Mouse (Mus musculus) stomach, embryonic 15.5 days (tissue): ENCODE data around the gene Map3k10. TPM values are rescaled to one million over a fixed set of nuclear protein-coding genes. Genes with fewer than 3 reads are reported as not detected.
"Not testable (repeated sequence)": the region's sequence is repeated elsewhere in the genome, so short reads cannot be mapped to it uniquely, and the experiment has no call there.

Experiments
- ATAC-seq: fragments of 200-750 bp; cut with Nextera tagmentation; 2 replicates; pipeline ENCODE4 v1.8.0; 2017; ENCODE audit warnings: low read depth, moderate number of reproducible peaks, moderate TSS enrichment; ENCODE audit not compliant: insufficient read depth, low FRiP score
- H3K27ac ChIP-seq: fragments of 300-500 bp; sonication (generic); 2 replicates; pipeline ENCODE4 v1.5.1; 2015; ENCODE audit warnings: mild to moderate bottlenecking, inconsistent platforms
- H3K27me3 ChIP-seq: fragments of 300-500 bp; sonication (generic); replicated peaks from 2 replicates; pipeline ENCODE4 v1.6.1; 2015; ENCODE audit warnings: inconsistent platforms
- H3K36me3 ChIP-seq: fragments of 300-500 bp; sonication (generic); 2 replicates; pipeline ENCODE4 v1.6.1; 2015; ENCODE audit warnings: inconsistent platforms
- H3K4me1 ChIP-seq: fragments of 300-500 bp; sonication (generic); 2 replicates; pipeline ENCODE4 v1.6.1; 2015; ENCODE audit warnings: inconsistent platforms
- H3K4me2 ChIP-seq: fragments of 300-500 bp; sonication (generic); 2 replicates; pipeline ENCODE4 v1.6.1; 2015; ENCODE audit warnings: mild to moderate bottlenecking, inconsistent platforms
- H3K4me3 ChIP-seq: fragments of 300-500 bp; sonication (generic); replicated peaks from 2 replicates; pipeline ENCODE4 v1.5.1; 2015; ENCODE audit warnings: inconsistent platforms
- H3K9ac ChIP-seq: fragments of 300-500 bp; sonication (generic); 2 replicates; pipeline ENCODE4 v1.6.1; 2015; ENCODE audit warnings: inconsistent platforms
- H3K9me3 ChIP-seq: fragments of 300-500 bp; sonication (generic); 2 replicates; pipeline ENCODE4 v1.6.1; 2016; ENCODE audit warnings: inconsistent platforms
- WGBS: fragments of 180-500 bp; shearing (Covaris S2); methylation state at CpG from one replicate; pipeline ENCODE4 v1.1.7; 2015; 5-methylcytosine and 5-hydroxymethylcytosine counted together
- polyA plus RNA-seq: library from polyadenylated mRNA; unstranded; fragments of >200 nt; fragmentation: Nextera tagmentation; extraction: Ambion mirVana; gene quantifications from 2 replicates; pipeline ENCODE4 v1.2.1, GENCODE M21; 2015

Gene Map3k10
- polyA plus RNA-seq, 1 experiment from 2014 or later, result 8.3 TPM

DNA sequence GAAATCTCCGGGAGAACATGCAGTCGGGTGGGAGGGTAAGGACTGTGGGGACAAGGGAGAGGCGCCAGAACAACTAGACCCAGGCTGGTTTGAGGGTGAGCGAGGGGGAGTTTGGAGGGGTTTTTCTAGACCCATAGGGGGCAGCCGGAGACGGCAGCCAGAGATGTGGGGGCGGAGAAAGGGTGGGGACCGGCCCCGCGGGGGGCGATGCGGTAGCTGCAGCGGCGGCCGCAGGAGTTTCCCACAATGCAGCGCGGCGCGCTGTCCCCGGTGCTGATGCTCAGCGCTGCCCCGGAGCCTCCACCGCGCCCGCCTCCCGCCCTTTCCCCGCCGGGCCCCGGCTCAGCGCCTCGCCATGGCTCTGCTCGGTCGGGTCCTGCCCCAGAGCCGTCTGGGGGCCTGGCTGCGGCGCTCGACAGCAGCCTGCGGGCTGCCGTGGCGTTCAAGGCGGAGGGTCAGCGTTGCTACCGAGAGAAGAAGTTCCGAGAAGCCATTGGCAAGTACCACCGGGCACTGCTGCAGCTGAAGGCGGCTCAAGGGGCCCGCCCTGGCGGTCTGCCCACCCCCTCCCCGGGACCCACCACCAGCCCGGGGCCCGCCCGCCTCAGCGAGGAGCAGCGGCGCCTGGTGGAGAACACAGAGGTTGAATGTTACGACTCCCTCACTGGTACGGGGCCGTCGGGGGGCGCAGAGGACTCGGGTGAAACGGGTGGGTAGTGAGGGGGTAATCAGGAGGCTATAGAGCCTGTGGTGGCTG is 20.5 kb downstream of the Map3k10 start, which contains the start of gene Ttc9b:
Gene Ttc9b, plus strand, starts transcription at position 235 of the 757 bp plus-strand sequence.
- Histone ChIP-seq H3K4me2 (peak within 1 kb of the TSS; percentile 54), H3K4me3 (peak within 1 kb of the TSS; percentile 23), H3K27me3 (peaks cover 65% of the 10 kb centered on the region), H3K9ac (no peak within 1 kb of the TSS), H3K36me3 (0 out of 2 replicates have a peak, but pooled peaks cover 3% of the 10 kb centered on the region), H3K27ac (no peak within 1 kb of the TSS), H3K4me1 (peaks cover 10% of the 10 kb centered on the region; the same call in 1 of the 2 replicates), H3K9me3 (no peaks in the 10 kb centered on the region)
- 4% methylated on average over 60 of the region's 62 CpGs for WGBS
- peak; percentile 48 for ATAC-seq

DNA sequence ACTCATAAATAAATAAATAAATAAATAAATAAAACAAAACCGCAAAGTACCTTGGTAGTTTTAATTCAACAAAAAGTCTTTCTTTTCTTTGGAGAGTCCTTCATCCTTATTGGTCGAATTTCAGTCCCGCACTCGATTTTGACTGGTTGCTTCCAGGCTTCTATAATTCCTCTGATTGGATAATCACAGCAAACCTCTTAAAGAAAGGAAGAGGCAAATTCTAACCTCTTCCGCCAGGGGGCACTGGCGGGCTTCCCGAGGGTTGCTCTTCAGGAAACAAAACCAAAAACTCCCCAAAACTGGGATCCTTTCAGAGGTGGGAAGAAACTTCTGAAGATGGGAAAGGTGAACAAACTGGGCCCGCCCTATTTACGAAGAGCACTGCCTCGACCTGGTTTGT is 23.4 kb downstream of the Map3k10 start:
- WGBS, result 6% methylated on average over 10 of the region's 10 CpGs
- Histone ChIP-seq H3K27me3 (peaks cover 41% of the 10 kb centered on the region), H3K9me3 (no peaks in the 10 kb centered on the region), H3K4me1 (peaks cover 10% of the 10 kb centered on the region; the same call in 1 of the 2 replicates), H3K36me3 (no peaks in the 10 kb centered on the region), H3K4me3 (no peak overlapping the region), H3K27ac (no peak overlapping the region), H3K9ac (no peak overlapping the region), H3K4me2 (peak overlapping the region; percentile 30)
- no peak for ATAC-seq

DNA sequence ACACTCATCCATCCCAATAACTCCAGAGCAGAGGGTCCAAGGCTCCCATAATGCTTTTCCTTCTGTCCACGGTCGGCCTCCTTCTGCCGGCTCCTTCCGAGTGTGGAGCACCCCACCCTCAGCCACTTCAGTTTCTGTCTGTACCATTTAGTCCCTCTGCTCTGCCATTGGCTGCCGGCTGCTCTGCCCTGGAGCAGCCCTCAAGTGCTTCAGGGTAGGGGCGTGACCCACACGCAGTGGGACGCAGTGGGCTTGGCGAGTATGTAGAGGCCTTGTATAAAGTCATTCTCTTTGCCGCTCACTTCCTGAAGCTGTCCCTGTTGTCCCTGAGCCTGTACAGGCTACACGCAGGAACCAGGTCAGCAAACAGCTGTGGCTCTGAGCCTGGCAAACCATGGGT is 24.7 kb downstream of the Map3k10 start:
- Histone ChIP-seq H3K4me1 (peaks cover 10% of the 10 kb centered on the region; the same call in 1 of the 2 replicates), H3K4me3 (no peak overlapping the region), H3K4me2 (no peak overlapping the region), H3K27me3 (peaks cover 31% of the 10 kb centered on the region), H3K9me3 (no peaks in the 10 kb centered on the region), H3K27ac (no peak overlapping the region), H3K9ac (no peak overlapping the region), H3K36me3 (no peaks in the 10 kb centered on the region)
- WGBS, result 84% methylated on average over 11 of the region's 11 CpGs
- no peak for ATAC-seq

DNA sequence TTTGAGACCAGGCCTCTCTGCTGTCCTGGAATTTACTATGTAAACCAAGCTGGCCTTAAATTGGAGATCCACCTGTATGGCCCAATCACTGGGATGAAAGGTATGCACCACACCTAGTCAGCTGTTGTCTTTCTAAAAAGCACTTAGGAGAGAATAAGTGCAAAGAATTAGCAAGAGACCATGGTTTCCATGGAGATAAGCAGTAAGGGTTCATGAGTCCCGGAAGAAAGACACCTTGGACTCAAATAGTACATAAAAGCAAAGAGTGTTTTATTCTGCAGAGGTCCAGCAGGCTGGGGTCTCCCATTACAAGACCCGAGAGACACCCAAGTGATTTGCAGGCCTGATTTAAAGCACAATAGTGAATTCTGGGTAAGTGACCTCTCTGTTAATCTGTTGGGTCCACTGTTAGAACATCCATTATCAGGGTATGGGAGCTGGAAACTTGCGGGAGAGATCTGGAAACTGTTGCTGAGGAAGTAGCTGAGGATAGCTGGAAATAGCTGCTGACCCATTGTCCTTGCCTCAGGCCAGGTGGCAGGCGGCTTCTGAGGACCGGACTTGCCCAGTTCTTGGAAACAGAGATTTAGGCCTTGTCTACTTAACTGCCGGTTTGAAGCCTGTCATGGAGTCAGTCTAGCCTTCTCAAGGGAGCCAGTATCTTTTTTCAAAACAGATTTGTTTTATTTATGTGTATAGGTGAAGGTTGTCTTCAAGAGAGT is 27.0 kb downstream of the Map3k10 start:
- Histone ChIP-seq H3K4me3 (no peak overlapping the region), H3K4me1 (no peaks in the 10 kb centered on the region), H3K9ac (no peak overlapping the region), H3K27ac (no peak overlapping the region), H3K27me3 (peaks cover 8% of the 10 kb centered on the region), H3K36me3 (no peaks in the 10 kb centered on the region), H3K9me3 (no peaks in the 10 kb centered on the region), H3K4me2 (no peak overlapping the region)
- no peak for ATAC-seq
- 78% methylated on average over 6 of the region's 6 CpGs for WGBS

DNA sequence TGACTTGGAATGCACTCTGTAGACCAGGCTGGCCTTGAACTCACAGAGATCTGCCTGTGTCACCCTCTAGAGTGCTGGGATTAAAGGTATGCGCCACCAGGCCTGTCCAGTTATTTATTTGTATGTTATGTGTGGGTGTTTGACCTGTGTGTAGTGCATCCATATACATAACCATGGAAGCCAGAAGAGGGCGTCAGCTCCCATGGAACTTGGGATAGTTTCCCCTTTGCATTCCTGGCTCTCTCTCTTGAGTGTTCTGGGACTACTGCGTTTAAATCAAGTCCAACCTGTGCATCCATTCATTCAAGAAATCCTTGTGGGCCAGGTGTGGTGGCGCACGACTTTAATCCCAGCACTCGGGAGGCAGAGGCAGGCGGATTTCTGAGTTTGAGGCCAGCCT is 27.9 kb downstream of the Map3k10 start:
- 79% methylated on average over 7 of the region's 7 CpGs for WGBS
- no peaks in the 10 kb centered on the region for H3K9me3 ChIP-seq

DNA sequence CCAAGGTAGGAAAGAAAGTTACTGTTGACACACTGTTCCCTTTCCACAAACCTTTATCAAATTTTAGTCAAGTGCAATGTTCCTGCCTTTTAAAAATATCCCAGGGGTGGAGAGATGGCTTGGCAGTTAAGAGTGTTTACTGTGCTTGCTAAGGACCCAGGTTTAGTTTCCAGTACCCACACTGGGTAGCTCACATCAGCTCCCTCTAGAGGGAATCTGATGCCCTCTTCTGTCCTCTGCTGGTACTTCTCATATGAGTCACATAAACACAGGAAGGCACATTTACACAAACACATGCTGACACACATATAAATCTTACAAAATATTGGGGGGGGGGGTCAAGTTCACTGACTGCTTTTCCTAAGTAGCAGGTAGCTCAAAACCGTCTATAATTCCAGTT is 29.9 kb downstream of the Map3k10 start:
- Histone ChIP-seq H3K4me3 (no peak overlapping the region), H3K4me1 (no peaks in the 10 kb centered on the region), H3K36me3 (no peaks in the 10 kb centered on the region), H3K27ac (no peak overlapping the region), H3K4me2 (no peak overlapping the region), H3K9me3 (no peaks in the 10 kb centered on the region), H3K9ac (no peak overlapping the region), H3K27me3 (no peaks in the 10 kb centered on the region)
- no peak for ATAC-seq
- WGBS, result 33% methylated on average over 1 of the region's 1 CpGs

More for the DNA sequence above, 27.9 kb downstream of the Map3k10 start:
- no peak overlapping the region for H3K4me2 ChIP-seq
- ATAC-seq, result no peak
- no peak overlapping the region for H3K27ac ChIP-seq
- H3K4me3 ChIP-seq, result no peak overlapping the region
- H3K4me1 ChIP-seq, result no peaks in the 10 kb centered on the region
- H3K9ac ChIP-seq, result no peak overlapping the region
- no peaks in the 10 kb centered on the region for H3K36me3 ChIP-seq
- H3K27me3 ChIP-seq, result peaks cover 3% of the 10 kb centered on the region; the same call in 1 of the 2 replicates

DNA sequence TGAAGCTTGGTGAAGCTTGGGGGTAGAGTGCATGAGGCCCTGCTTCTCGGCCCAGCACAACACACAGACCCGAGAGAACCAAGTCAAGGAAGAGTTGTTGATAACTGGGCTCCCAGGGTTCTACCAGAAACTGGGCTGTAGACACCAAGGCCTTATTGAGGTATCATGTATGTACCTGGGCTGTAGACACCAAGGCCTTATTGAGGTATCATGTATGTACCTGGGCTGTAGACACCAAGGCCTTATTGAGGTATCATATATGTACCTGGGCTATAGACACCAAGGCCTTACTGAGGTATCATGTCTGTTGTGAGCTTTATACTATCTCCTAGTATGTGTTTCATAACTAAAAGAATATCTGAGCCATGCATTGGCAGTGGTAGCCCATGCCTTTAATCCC is 39.3 kb downstream of the Map3k10 start:
- H3K36me3 ChIP-seq, result peaks cover 52% of the 10 kb centered on the region
- H3K27me3 ChIP-seq, H3K27ac ChIP-seq, H3K4me3 ChIP-seq, H3K9me3 ChIP-seq, H3K9ac ChIP-seq, H3K4me2 ChIP-seq, ATAC-seq, H3K4me1 ChIP-seq: not testable (repeated sequence)
- 88% methylated on average over 2 of the region's 2 CpGs for WGBS

DNA sequence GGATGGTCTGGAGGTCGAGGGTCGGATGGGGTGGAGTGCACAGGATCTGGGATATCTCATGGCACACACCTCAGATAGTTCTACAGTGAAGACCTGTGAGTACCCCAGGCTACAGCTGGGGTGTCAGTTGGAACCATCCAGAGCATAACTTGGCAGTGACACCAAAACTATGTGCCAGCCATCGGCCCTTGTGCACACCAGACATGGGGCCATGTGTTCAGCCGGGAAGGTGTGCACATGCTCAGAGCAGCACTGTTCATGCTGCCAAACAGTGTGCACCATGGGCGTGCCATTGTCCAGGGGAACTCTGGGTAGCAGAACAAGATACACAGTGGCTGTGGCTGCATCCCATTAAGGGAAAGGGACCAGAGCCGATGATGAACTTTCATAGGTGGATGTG is 39.7 kb downstream of the Map3k10 start:
- H3K36me3 ChIP-seq, result peaks cover 52% of the 10 kb centered on the region
- no peak overlapping the region for H3K27ac ChIP-seq
- H3K4me1 ChIP-seq, result no peaks in the 10 kb centered on the region
- H3K27me3 ChIP-seq, result no peaks in the 10 kb centered on the region
- no peak overlapping the region for H3K9ac ChIP-seq
- no peaks in the 10 kb centered on the region for H3K9me3 ChIP-seq
- no peak overlapping the region for H3K4me2 ChIP-seq
- no peak overlapping the region for H3K4me3 ChIP-seq
- WGBS, result 96% methylated on average over 6 of the region's 6 CpGs
- no peak for ATAC-seq

DNA sequence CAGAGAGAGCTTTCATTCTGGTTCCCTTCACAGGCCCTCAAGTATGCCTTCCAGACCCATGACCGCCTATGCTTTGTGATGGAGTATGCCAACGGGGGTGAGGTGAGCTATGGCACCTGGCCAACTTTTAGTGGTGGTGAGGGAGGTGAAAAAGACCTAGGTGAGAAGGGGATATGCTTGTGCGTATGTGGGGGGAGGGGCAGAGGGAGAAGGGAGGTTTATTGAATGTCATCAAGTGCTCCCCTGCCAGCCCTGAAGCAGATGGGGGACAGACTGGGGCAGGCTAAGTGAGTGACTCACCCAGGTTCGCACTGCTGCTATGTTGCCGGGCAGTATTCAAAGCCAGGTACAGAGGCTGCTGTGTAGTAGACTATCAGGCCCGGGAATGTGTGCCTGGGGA is 41.2 kb downstream of the Map3k10 start:
- Histone ChIP-seq H3K9me3 (no peaks in the 10 kb centered on the region), H3K27ac (no peak overlapping the region), H3K9ac (no peak overlapping the region), H3K4me2 (no peak overlapping the region), H3K4me1 (no peaks in the 10 kb centered on the region), H3K36me3 (peaks cover 66% of the 10 kb centered on the region), H3K4me3 (no peak overlapping the region), H3K27me3 (no peaks in the 10 kb centered on the region)
- 96% methylated on average over 6 of the region's 6 CpGs for WGBS
- ATAC-seq, result no peak

DNA sequence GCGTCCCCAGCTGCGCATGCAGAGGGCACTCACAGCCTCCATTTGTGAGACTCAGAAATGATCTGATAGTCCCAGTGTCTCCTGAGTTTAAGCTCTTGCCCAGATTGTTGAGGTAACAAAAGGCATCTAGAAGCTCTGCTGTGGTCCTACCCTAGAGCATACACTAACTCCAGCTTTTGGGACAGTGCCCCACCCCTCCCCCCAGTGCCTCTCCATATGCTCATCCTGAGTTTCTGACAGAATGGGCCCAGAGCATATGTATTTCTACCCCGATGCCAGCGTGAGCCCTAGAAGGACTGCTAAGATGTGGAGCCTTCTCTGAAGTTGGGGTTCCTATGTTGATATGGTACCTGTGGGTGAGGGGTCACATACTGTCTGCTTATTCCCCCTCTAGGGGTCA is 43.0 kb downstream of the Map3k10 start:
- no peak for ATAC-seq
- no peak overlapping the region for H3K4me2 ChIP-seq
- H3K4me1 ChIP-seq, result no peaks in the 10 kb centered on the region
- H3K9ac ChIP-seq, result no peak overlapping the region
- H3K27ac ChIP-seq, result no peak overlapping the region
- H3K36me3 ChIP-seq, result peaks cover 74% of the 10 kb centered on the region
- H3K27me3 ChIP-seq, result no peaks in the 10 kb centered on the region
- H3K4me3 ChIP-seq, result no peak overlapping the region
- no peaks in the 10 kb centered on the region for H3K9me3 ChIP-seq
- WGBS, result 91% methylated on average over 4 of the region's 4 CpGs

DNA sequence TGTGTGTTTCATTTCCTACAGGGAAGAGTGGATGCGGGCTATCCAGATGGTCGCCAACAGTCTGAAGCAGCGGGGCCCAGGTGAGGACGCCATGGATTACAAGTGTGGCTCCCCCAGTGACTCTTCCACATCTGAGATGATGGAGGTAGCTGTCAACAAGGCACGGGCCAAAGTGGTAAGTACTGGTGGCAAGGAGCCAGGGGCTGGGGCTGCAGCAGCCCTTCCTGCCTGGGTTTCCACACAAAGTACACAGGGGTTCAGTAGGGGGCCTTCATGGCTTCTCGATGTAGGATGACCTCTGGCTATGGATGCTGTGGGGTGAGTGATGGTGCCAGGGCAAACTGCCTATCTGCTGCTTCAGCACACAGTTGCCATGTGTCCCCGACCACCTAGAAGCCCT is 45.6 kb downstream of the Map3k10 start:
- not testable (repeated sequence) for H3K27ac ChIP-seq, H3K27me3 ChIP-seq, H3K4me3 ChIP-seq, H3K4me2 ChIP-seq, H3K9ac ChIP-seq, ATAC-seq, H3K4me1 ChIP-seq, H3K9me3 ChIP-seq
- peaks cover 64% of the 10 kb centered on the region for H3K36me3 ChIP-seq
- WGBS, result 92% methylated on average over 7 of the region's 7 CpGs

DNA sequence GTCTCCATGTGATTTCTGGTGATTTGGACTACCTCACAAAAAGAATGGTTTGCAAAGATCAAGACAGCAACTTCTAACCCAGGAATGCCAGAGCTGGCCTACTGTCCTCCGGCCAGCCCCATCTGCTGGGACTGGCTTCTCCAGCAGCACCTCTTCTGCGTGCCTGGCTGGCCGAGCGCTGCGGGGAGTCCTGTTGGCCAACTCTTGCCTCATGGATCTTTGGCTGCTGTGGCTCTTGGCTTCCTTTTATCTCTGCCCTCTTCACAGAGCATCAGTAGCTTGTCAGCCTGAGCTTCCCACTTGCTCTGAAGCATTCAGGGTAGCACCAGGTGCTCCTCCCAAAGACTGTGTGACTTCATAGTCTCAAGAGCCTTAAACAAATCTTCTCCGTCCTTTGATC is 46.2 kb downstream of the Map3k10 start:
- ATAC-seq, result no peak
- 96% methylated on average over 6 of the region's 6 CpGs for WGBS
- Histone ChIP-seq H3K4me3 (no peak overlapping the region), H3K36me3 (peaks cover 63% of the 10 kb centered on the region), H3K9ac (no peak overlapping the region), H3K27me3 (no peaks in the 10 kb centered on the region), H3K4me1 (no peaks in the 10 kb centered on the region), H3K9me3 (no peaks in the 10 kb centered on the region), H3K4me2 (no peak overlapping the region), H3K27ac (no peak overlapping the region)
